Mouse (Mus musculus) thymus, adult 2 months (tissue): ENCODE results near the gene Fam166b. TPM values are rescaled to one million over a fixed set of nuclear protein-coding genes. Genes with fewer than 3 reads are reported as not detected.

Source experiments
- DNase-seq: peaks from one replicate; pipeline ENCODE4 v3.0.0; 2021
- H3K27ac ChIP-seq: fragments of 200-500 bp; 2 replicates; pipeline ENCODE4 v1.5.1; 2012; ENCODE audit warnings: low read length, control low read depth; ENCODE audit not compliant: control insufficient read depth, insufficient read depth
- H3K27me3 ChIP-seq: fragments of 200-500 bp; 2 replicates; pipeline ENCODE4 v1.6.1; 2012; ENCODE audit warnings: mild to moderate bottlenecking, low read length, moderate library complexity, mixed read lengths; ENCODE audit not compliant: control insufficient read depth, insufficient read depth
- H3K36me3 ChIP-seq: fragments of 200-500 bp; 2 replicates; pipeline ENCODE4 v1.6.1; 2012; ENCODE audit warnings: mild to moderate bottlenecking, low read length, moderate library complexity; ENCODE audit not compliant: control insufficient read depth, insufficient read depth
- H3K4me1 ChIP-seq: fragments of 200-500 bp; replicated peaks from 2 replicates; pipeline ENCODE4 v1.6.1; 2012; ENCODE audit warnings: low read length; ENCODE audit not compliant: control insufficient read depth, insufficient read depth
- H3K4me3 ChIP-seq: fragments of 200-500 bp; 2 replicates; pipeline ENCODE4 v1.5.1; 2012; ENCODE audit warnings: mild to moderate bottlenecking, low read length, control low read depth, moderate library complexity; ENCODE audit not compliant: control insufficient read depth, insufficient read depth
- CTCF ChIP-seq: fragments of 200-500 bp; IDR thresholded peaks from 2 replicates; pipeline ENCODE4 v1.5.1; 2012; ENCODE audit warnings: mild to moderate bottlenecking, control low read depth, low read length, moderate library complexity, borderline replicate concordance; ENCODE audit not compliant: control insufficient read depth, poor library complexity, insufficient read depth; ENCODE audit errors: extremely low read depth
- POLR2A ChIP-seq: fragments of 200-500 bp; IDR thresholded peaks from 2 replicates; pipeline ENCODE4 v1.6.1; 2012; ENCODE audit warnings: mild to moderate bottlenecking, low read length, control low read depth, moderate library complexity; ENCODE audit not compliant: control insufficient read depth, poor library complexity, insufficient read depth; ENCODE audit errors: extremely low read depth
- WGBS: fragments of 180-500 bp; shearing (Covaris S2); methylation state at CpG from one replicate; pipeline ENCODE4 v1.1.7; 2018; 5-methylcytosine and 5-hydroxymethylcytosine counted together
- polyA plus RNA-seq: library from polyadenylated mRNA; depleted of rRNA; stranded (reverse); fragments of >200 nt; gene quantifications from 2 replicates; pipeline ENCODE4 v1.2.3, GENCODE M21; 2012

Fam166b gene
- polyA plus RNA-seq, 1 experiment, result 0.22 TPM

GRCm38 (mm10) chr4:43465935-43466334, 37.0 kb upstream of the Fam166b start:
- no peak overlapping the region for H3K4me3 ChIP-seq
- H3K4me1 ChIP-seq, result peaks cover 11% of the 10 kb centered on the region
- no peak for DNase-seq
- TF ChIP-seq CTCF (no peak), POLR2A (no peak)
- H3K36me3 ChIP-seq, result no peaks in the 10 kb centered on the region
- WGBS, result 21% methylated on average over 6 of the region's 6 CpGs
- H3K27me3 ChIP-seq, result no peaks in the 10 kb centered on the region
- H3K27ac ChIP-seq, result no peak overlapping the region

- WGBS, result 98% methylated on average over 5 of the region's 5 CpGs
- TF ChIP-seq POLR2A (no peak), CTCF (no peak)
Observed at GRCm38 (mm10) chr4:43463102-43463501, 34.2 kb upstream of the Fam166b start.

GRCm38 (mm10) chr4:43457124-43457523, 28.2 kb upstream of the Fam166b start:
- no peak for DNase-seq
- 7% methylated on average over 8 of the region's 8 CpGs for WGBS
- H3K4me1 ChIP-seq, result peaks cover 50% of the 10 kb centered on the region

More at GRCm38 (mm10) chr4:43463102-43463501, 34.2 kb upstream of the Fam166b start:
- Histone ChIP-seq H3K27me3 (no peaks in the 10 kb centered on the region), H3K27ac (no peak overlapping the region), H3K4me1 (peaks cover 11% of the 10 kb centered on the region), H3K36me3 (no peaks in the 10 kb centered on the region), H3K4me3 (no peak overlapping the region)
- no peak for DNase-seq

GRCm38 (mm10) chr4:43456470-43456869, 27.5 kb upstream of the Fam166b start:
- H3K36me3 ChIP-seq, result no peaks in the 10 kb centered on the region
- peak; percentile 76 for DNase-seq
- peak overlapping the region; percentile 35 for H3K27ac ChIP-seq
- no peaks in the 10 kb centered on the region for H3K27me3 ChIP-seq
- 5% methylated on average over 4 of the region's 4 CpGs for WGBS
- no peak overlapping the region for H3K4me3 ChIP-seq
- H3K4me1 ChIP-seq, result peaks cover 50% of the 10 kb centered on the region
- TF ChIP-seq POLR2A (no peak), CTCF (no peak)

More at GRCm38 (mm10) chr4:43457124-43457523, 28.2 kb upstream of the Fam166b start:
- Histone ChIP-seq H3K27me3 (no peaks in the 10 kb centered on the region), H3K36me3 (no peaks in the 10 kb centered on the region), H3K4me3 (no peak overlapping the region), H3K27ac (peak overlapping the region; percentile 35)
- no peak for TF ChIP-seq CTCF
- no peak for TF ChIP-seq POLR2A

DNA sequence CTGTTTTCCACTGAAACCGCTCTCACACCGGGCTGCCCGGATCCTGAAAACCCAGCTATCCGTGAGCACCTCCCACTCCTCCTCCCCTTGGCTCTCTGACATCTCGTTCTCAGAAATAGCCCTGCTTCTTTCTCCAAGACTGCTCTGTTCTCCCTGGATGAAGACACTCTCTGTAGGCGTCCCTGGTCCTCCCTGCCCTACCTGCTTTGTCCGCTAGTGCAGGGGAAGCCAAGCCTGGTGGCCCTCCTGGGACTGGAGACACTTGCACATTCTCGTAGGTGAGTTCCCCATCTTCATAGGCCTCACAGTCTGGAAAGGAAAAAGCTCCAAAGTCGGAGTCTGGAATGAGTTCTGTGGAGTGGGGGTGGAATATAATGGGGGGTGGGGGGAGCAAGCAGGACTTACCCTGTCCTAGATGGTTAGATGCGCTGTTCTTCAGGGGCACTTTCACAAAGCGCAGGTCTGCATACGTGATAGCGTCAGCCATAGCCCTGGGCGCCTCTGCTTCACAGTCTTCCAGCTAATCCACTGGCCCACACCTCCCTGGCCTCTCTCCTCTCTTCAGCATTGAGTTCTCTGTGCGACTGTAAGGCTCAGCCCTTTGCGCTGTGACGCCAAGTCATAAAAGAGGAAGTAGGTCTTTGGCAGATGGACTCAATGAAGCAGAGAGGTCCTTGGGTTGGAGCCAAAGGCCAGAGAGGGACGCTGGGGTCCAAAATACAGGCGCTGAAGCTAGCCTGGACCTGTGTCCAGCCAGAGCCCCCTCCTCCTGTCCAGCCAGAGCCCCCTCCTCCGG, 25.3 kb upstream of the Fam166b start, which contains the start of gene Cd72:
Gene Cd72, minus strand, starts transcription at position 588 of the 796 bp plus-strand sequence.
- H3K4me1 ChIP-seq, result peaks cover 50% of the 10 kb centered on the region
- TF ChIP-seq POLR2A, result no peak
- peak; percentile 11; the same call in 1 of the 2 replicates for TF ChIP-seq CTCF
- no peaks in the 10 kb centered on the region for H3K27me3 ChIP-seq
- no peak for DNase-seq
- WGBS, result 16% methylated on average over 20 of the region's 20 CpGs
- H3K27ac ChIP-seq, result no peak within 1 kb of the TSS
- H3K4me3 ChIP-seq, result peak within 1 kb of the TSS; percentile 38
- H3K36me3 ChIP-seq, result no peaks in the 10 kb centered on the region

- Histone ChIP-seq H3K4me1 (peaks cover 50% of the 10 kb centered on the region), H3K27me3 (no peaks in the 10 kb centered on the region), H3K4me3 (peak overlapping the region; percentile 38), H3K36me3 (no peaks in the 10 kb centered on the region), H3K27ac (no peak overlapping the region)
- WGBS, result 1% methylated on average over 17 of the region's 18 CpGs
- DNase-seq, result peak; percentile 40
- TF ChIP-seq CTCF (no peak), POLR2A (no peak)
Observed at GRCm38 (mm10) chr4:43453413-43453812, 24.5 kb upstream of the Fam166b start.
